Mouse (Mus musculus): Measurements from ENCODE around the gene Ptprd.

The Ptprd gene

GRCm38 (mm10) chr4:75961865-75962264 is 2249.9 kb downstream of the Ptprd start:
- DNase-seq (ENCODE audit: low read depth, low spot score), result no peak

GRCm38 (mm10) chr4:75953349-75954060 is 2258.3 kb downstream of the Ptprd start:
- DNase-seq (ENCODE audit: low read depth, low spot score), result no peak

- DNase-seq (ENCODE audit: low read depth, low spot score), result no peak
Measured at GRCm38 (mm10) chr4:75950582-75950981, 2261.2 kb downstream of the Ptprd start.

GRCm38 (mm10) chr4:75894871-75895270 is 2316.9 kb downstream of the Ptprd start:
- DNase-seq (ENCODE audit: low read depth, low spot score), result peak; percentile 3
